Mouse (Mus musculus): ENCODE results near the gene Eid1. TPM values are rescaled to one million over a fixed set of nuclear protein-coding genes. Genes with fewer than 3 reads are reported as not detected.
A peak's percentile ranks its signal among the peaks of the same experiment; 100 is the strongest.

Eid1 gene
- 100 to 1,000 TPM; 111 to 122 TPM for total RNA-seq (2021)
- long read RNA-seq, experiment 1, transcript Eid1-201 (1 exons, 1,691 nt), result major isoform, 203 of 203 reads
- long read RNA-seq, experiment 1, partial matches to known transcripts, result 0 of 203 reads
- long read RNA-seq, experiment 1, other reads (novel, unspliced or antisense), result 0 of 203 reads
- long read RNA-seq, experiment 2, transcript Eid1-201 (1 exons, 1,691 nt), result major isoform, 89 of 89 reads
- long read RNA-seq, experiment 2, partial matches to known transcripts, result 0 of 89 reads
- long read RNA-seq, experiment 2, other reads (novel, unspliced or antisense), result 0 of 89 reads

- DNase-seq, result peak; percentile 89
These were observed at the start of gene Eid1 for GRCm38 (mm10) chr2:125672957-125673631. Gene Eid1 (plus strand): TSS chr2:125673095.

DNA sequence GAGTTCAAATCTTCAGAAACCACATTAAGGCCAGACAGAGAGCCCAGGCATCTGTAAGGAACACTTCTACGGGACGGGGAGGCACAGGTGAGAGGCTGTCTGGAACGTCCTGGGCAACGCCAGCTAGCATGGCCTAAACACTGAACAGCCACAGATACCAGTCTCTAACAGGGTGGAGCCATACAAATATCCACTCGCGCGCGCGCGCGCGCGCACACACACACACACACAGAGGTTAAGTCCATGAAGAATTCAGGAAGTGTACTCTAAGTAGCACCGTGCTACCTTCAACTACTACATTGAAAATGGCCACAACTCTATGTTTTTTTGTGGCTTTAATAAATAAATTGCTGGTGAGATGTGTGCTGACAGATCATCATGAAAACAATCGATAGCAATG, 49.7 kb upstream of the Eid1 start:
- DNase-seq, result no peak

DNA sequence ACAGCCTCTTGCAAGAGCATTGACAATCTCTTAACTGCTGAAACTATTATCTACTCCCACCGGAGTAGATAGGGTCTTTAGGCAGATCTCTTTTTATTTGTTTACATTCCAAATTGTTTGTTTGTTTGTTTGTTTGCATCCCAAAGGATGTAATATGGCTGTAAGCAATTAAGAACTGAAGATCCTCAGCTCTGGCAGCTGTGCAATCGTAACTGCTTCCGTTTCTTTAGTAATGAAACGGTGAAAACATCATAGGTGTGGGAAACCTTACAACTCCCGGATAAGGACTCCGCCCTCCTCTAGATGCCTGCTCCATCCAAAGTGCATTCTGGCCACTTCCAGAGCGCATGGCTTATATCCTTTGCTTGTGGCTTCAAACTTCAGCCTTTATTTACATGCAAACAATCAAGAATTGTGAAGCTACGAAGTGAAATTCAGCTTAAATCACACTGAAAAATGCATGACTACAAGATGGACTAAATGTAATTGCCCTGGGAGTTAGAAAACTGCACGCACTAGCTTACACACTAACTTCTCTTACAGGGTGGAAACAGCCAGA, 48.7 kb upstream of the Eid1 start:
- no peak for DNase-seq

DNA sequence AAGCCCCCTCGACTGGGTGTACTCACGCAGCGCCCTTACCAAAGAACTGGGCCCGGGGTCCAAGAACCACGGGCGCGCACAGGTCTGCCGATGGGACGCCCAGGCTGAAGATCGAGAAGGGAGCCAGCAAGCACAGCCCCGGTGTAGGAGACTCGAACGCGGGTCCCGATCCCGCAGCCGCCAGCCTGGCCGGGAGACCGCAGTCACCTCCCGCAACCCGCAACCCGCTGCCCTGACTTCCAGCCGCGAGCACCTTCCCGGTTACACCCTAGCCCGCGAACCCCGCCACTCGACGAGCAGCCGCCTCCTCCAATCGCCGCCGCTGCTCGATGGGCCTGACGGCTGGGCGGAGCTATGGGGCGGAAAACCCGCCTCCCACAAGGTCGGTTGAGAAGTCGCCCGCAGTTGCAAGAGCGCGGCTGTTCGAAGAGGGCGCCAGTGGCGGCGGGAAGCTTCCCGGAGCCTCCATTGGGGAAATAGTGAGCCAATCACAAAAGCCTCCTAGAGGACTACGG, 48.0 kb upstream of the Eid1 start, which contains the start of gene Cep152:
Gene Cep152, minus strand, starts transcription at position 277 of the 515 bp plus-strand sequence.
- peak; percentile 98 for DNase-seq

DNA sequence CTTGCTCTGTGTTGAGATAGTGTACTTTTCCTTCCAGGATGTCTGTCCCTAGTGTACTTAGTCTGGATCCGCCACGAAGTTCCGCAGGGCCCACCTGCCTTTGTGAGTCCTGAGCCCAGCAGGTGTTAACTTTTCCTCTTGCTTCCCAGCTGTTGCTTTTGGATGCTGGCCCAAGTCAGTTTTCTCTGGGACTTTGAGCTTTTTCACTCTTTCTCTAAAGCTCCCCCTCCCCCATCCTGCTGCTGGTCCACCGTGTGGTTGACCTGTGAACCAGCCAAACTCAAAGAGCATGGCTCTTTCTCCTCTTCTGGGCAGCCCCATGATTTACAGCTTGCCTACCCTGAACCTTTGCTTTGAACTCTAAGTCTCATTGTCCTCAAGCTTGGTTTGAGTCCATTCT, 46.4 kb upstream of the Eid1 start:
- DNase-seq, result no peak

GRCm38 (mm10) chr2:125628487-125628886, 44.4 kb upstream of the Eid1 start:
- no peak for DNase-seq

GRCm38 (mm10) chr2:125630010-125630409, 42.9 kb upstream of the Eid1 start:
- DNase-seq, result no peak

DNA sequence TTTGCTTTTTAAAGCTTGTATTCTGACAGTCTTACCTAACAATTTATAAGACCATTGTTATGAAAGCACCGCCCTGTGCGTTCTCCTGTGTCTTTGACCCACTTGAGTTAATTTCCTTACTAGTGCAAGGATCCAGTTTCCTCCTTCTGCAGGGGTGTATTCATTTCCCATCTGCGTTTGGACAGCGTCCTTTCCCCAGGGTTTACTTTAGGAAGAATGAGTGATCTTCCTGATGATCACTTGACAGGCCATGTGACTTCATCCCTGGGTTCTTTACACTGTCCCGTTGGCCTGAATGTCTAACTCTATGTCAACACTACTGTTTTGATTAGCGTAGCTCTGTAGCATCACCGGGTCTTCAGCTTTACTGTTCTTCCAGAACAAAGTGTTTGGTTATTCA, 35.6 kb upstream of the Eid1 start:
- DNase-seq, result no peak

DNA sequence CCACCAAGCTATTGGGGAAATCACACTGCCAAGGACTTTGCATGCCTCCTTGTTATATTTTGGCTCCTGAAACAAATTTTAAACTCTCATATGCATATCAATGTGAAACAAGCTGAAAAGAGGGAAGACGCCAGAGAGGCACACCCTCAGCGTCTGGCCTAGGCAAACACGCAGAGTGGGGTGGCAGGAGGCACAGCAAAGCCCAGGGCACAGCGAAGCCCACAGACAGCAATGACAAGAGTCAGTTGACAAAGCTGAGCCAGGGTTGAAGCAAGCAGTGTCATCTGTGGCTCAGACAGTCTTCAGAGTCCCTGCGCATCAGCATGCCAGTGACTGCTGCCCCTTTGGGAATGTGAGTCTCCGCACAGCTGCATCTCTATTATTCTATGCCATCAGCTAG, 28.0 kb upstream of the Eid1 start:
- no peak for DNase-seq

DNA sequence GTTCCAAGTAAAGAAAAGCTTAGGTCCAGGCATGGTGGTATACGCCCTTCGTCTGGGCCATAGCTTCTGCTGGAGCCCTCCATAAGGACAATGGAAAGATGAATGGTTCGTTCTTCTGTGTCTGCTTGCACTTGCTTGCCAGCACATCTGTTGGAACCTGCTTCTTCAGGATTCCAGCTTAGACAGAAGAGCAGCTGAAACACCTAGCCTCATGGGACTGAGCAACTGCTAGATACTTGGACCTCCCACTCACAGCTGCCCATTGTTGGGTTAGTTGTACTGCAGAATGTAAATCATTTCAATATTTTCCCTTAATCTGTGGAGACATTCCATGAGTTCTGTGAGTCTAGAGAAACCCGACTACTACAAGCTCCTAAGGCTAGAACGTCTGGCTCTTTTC, 22.9 kb upstream of the Eid1 start:
- DNase-seq, result no peak

DNA sequence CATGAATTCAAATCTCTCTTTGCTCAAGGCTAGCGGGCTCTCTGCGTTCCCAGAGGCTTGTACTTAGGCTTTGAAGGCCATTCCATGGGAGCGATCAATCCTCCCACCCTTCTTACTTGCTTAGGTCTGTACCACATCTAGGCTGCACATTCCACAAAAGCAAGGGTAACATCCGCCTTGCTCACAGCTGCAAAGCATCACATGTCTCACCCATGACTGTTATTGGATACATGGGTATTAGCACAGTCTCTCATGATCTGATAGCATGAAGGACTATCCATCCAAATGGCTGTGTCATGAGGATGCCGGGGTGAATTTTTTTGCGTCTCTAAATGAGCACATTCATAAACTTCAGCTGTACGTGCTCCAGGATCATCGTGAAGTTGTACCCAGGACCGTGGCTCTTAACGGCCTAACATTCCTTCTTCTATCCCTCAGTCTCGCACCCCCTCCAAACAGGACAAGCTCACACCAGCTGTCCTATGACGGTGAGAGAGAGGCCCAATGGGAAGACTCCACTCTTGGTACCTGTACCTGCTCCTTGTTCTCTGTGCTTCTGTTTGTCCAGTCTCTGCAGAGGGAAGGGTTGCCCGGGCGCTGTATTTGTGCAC, 22.0 kb upstream of the Eid1 start:
- DNase-seq, result no peak

DNA sequence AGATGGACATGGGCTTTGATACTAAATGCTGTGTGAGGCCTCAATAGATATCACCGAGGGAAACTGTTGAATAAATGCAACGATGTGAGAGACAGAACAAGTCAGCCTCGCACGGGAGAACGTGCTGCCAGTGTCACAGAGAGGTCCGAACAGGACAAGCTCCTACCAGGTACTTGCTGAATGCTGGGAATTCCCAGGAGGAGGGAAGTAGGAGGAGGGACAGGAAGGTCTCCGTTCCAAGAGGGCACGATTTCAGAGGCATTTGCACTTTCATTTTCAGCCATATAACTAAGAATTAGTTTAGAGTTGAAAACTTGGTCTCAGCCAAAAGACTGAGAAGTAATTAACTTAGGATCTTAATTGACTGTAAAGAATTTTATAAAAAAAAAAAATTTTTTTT, 21.3 kb upstream of the Eid1 start:
- peak; percentile 20 for DNase-seq

- DNase-seq, result no peak
These were observed 19.6 kb upstream of the Eid1 start for GRCm38 (mm10) chr2:125653286-125653685.

DNA sequence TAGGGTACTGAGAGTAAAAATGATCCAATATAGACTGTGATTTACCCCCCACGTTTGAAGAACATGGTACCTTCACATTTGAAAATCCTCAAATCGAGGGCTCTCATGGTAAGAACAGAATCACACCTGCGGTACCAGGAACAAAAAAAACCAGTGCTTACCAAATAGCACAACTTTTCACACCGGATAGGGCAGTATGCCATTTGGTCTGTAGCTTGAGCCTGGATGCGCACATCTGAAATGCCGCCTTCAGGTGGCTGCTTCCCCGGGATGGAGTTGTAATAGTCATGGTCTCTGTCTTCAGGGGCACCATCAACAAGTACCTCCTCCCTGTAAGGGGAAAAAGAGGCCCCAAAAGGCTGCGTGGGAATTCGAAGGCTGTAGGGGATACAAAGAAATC, 17.5 kb upstream of the Eid1 start:
- no peak for DNase-seq

- DNase-seq, result peak; percentile 79
These were observed 12.9 kb upstream of the Eid1 start for GRCm38 (mm10) chr2:125659823-125660536.

DNA sequence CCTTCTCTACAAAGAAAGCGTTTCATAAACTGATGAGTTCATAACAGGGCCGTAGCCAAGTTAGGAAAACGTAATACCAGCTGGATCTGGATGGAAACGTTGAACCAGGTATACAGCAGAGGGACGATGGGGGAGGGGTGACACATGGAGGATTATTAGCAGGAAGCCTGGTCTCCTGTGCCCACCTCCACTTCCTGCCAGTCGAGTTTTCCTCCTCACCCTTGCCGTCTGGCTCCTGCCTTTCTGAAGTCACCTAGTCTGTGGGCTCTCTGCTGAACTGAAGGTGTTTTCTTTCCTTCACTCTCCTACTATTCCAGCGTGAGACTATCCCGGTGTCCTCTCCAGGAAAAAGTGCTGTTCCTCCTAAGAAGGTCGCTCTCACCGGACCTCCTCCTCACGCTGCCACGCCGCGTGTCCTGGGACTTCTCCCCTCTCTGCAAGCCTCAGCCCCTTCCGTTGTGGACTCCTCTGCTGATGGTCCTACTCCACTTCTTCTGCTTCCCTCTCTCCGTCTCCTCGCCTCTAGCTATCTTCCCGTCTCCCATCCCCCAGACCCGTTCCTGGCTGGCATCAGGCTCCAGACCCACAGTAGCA, 12.3 kb upstream of the Eid1 start:
- peak; percentile 47 for DNase-seq

- no peak for DNase-seq
These were observed 11.7 kb upstream of the Eid1 start for GRCm38 (mm10) chr2:125661156-125661555.

- no peak for DNase-seq
These were observed 10.4 kb upstream of the Eid1 start for GRCm38 (mm10) chr2:125662517-125662916.

DNA sequence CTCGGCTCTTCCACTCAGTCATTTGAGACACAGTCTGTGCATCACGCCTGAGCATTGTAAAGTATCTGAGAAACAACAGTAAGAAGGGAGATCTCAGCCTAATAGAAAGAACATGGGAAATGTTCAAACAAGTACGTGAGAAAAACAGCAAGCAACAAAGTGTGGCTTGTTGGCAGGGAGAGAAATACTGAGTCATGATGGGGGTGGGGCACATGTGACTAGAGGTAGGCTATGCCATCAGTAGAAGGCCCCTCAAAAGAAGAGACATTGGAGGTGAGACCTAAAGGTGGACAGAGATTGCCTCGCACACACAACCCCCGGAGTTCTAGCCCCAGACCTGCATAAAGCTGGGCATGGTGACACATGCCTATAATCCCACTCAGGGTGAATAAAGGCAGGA, 7.7 kb upstream of the Eid1 start:
- DNase-seq, result no peak

GRCm38 (mm10) chr2:125665909-125666308, 7.0 kb upstream of the Eid1 start:
- no peak for DNase-seq

DNA sequence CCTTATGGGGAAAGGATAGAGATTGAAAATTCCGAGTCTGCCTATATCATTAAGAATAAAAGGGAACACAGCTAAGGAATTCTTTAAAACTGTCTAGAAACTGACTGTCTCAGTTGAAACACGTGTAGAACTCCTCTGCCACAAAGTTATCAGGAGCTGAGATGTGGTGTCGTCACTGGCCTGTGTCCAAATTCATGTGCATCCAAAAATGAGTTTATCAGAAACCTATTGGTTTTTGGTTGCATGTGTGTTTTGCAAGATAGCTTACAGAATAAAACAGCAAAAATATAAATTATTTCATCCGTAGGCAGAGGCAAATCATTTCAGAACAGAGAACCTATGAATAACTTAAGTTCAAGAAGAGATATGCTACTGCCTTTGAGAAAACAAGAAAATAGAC, 6.2 kb upstream of the Eid1 start:
- DNase-seq, result no peak

GRCm38 (mm10) chr2:125667184-125667583, 5.7 kb upstream of the Eid1 start:
- no peak for DNase-seq

All from adrenal gland, postnatal 10 days (tissue).